Mouse (Mus musculus) granulocyte monocyte progenitor cell, adult 5-6 weeks (primary cell): Measurements from ENCODE around the gene Cyp3a41a. TPM values are rescaled to one million over a fixed set of nuclear protein-coding genes. Genes with fewer than 3 reads are reported as not detected.
"Not testable (repeated sequence)": the region's sequence is repeated elsewhere in the genome, so short reads cannot be mapped to it uniquely, and the experiment has no call there.

Experiments
- ATAC-seq: replicated peaks from 2 replicates; pipeline ENCODE4 v1.8.0; 2016; ENCODE audit warnings: mild to moderate bottlenecking, moderate TSS enrichment, inconsistent platforms; ENCODE audit not compliant: poor library complexity, severe bottlenecking
- total RNA-seq, 2 experiments: library from RNA; stranded (forward) in 1 of 2; stranded (reverse) in 1 of 2; fragments of 200-712, 200-1000 nt in 1 of 2; fragments of >200 nt in 1 of 2; fragmentation: Nextera tagmentation in 1 of 2; gene quantifications; 2 replicates each; pipeline ENCODE4 v1.2.3; 2014 to 2017

Gene Cyp3a41a
- total RNA-seq (2014; fragmentation: Nextera tagmentation) = not detected in 2 replicates
- not detected in 2 replicates for total RNA-seq (2017)

DNA sequence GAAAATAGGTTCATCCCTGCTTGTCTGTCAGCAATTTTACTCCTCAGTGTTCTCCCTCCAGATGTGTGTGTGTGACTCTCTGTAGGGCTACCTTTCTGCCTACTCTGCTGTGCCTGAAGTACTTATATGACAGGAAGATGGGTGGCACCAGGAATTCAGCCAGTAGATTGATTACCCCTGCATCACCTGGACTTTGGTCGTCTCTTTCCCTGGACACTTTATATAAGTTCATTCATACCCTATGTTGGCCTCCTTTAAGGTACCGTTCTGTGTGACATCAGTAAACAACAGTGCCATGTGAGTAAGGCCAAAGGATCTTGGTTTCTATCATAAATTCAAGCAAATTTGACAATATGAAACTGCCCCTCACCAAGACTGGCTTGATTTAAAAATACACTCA, at the start of gene Cyp3a41a:
Cyp3a41a (minus strand) TSS at position 101 of the 400 bp plus-strand sequence.
- not testable (repeated sequence) for ATAC-seq

DNA sequence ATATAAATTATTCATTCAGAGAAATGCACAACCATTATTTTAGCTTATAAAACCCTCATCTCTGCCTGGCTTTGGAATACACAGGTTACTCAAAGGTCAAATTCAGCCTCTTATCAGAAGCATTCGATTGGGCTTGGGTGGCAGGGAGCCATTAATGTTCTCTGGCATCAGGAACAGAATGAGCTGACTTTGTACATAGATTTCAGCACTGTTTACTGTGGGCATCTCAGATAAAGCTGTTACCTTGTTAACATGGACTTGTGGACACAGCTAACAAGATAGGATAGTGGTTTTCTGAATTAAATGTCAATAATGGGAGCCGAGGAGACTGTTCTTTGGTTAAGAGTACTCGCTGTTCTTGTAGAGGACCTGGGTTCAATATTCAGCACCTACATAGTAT, 17.6 kb upstream of the Cyp3a41a start:
- ATAC-seq = not testable (repeated sequence)

DNA sequence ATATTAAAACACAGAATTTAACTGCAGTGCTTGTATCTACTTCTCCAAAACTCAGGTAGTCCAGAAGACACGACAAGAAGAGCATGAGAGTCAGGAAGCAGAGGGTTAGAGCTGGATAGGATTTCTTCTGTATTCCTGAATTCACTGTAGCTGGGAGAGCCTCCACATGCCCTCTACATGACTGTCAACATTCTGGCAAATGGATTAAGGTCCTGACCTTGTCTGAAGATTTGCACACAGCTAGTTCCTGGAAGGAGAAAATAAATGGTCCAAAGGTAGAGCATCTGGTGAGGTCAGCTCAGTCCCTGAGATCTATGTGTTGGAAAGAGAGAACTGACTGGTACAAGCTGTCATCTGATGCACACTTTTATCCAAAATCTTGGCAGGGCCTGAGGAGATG, 5.6 kb downstream of the Cyp3a41a start:
- ATAC-seq = not testable (repeated sequence)

DNA sequence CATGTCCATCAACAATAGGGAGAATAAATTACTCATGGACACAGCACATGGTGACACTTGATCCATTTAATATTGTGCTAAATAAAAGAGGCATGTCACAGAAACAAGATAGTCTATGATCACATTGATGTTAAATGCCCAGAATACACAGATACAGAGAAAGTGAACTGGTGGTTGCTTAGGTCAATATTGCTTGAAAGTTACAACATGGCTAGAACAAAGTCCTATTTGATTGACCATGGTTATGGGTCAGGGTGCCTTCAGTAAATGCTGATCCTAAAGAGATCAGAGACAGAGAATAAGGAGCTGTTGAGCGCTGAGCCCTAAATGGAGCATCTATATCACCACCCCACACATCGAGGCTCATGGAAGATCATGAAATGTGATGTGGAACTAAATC, 12.6 kb downstream of the Cyp3a41a start:
- not testable (repeated sequence) for ATAC-seq

DNA sequence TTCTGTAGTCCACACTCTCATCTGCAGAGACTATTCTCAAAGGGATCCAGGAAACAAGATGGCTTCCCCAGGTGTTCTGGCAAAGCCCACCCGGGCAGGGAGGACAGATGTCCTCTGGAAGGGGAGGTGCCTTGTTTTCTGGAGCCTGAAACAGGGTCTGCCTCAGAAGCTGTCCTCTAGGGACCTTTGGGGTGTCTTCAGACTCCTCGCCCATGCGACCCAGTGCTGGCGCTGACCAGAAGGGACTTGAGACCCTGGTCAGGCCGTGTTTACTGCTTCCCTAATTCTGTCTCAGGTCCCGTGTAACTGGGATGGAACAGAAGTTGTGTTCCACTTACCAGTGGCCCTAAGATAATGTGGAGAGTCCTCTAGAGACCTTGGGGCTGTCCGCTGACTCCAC, 57.9 kb downstream of the Cyp3a41a start:
- ATAC-seq = no peak

DNA sequence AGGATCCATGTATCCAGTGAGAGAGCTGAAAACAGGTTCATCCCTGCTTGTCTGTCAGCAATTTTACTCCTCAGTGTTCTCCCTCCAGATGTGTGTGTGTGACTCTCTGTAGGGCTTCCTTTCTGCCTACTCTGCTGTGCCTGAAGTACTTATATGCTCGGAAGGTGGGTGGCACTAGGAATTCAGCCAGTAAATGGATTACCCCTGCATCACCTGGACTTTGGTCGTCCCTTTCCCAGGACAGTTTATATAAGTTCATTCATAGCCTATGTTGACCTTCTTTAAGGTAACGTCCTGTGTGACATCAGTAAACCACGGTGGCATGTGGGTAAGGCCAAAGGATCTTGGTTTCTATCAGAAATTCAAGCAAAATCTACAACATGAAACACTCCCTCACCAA, 72.2 kb downstream of the Cyp3a41a start:
- ATAC-seq = no peak

Other genes starting within 250 kb of the Cyp3a41a start
- gene Cyp3a41b, start 135.4 kb downstream of the Cyp3a41a start, total RNA-seq (2014; fragmentation: Nextera tagmentation) = not detected in 2 replicates
- not detected in 2 replicates for gene Cyp3a41b, start 135.4 kb downstream of the Cyp3a41a start, total RNA-seq (2017)
- not detected in 2 replicates for gene Cyp3a44, start 85.7 kb upstream of the Cyp3a41a start, total RNA-seq (2014; fragmentation: Nextera tagmentation)
- not detected in 2 replicates for gene Cyp3a44, start 85.7 kb upstream of the Cyp3a41a start, total RNA-seq (2017)
- gene Cyp3a11, start 159.8 kb upstream of the Cyp3a41a start, total RNA-seq (2014; fragmentation: Nextera tagmentation) = not detected in 2 replicates
- gene Cyp3a11, start 159.8 kb upstream of the Cyp3a41a start, total RNA-seq (2017) = not detected in 2 replicates